Mouse (Mus musculus): ENCODE data around the gene Rfng.

DNA sequence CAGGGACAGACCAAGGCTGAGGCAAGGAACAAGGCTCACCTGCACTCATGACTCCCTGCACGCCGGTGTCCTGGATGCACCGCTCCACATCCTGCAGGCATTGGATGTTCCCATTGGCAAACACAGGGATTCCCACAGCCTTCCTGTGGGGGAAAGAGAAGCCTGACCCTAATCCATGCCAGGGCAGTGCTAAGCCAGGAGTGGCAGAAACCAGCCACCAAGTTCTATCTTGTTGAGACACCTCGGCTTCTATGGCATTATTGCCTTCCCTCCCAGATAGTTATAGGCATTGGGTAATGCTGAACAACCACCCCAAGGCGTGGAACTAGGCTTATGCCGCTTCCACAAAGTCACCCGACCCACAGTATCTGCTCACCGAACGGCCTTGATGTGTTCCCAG, 8.6 kb upstream of the Rfng start:
- TF ChIP-seq GATA1 (IDR thresholded peaks at IDR 0.05; ENCODE audit: low read length) (no peak), TAL1 (IDR thresholded peaks at IDR 0.05; ENCODE audit: low read length) (no peak)
